Mouse (Mus musculus) hindbrain, postnatal 0 days (tissue): ENCODE measurements around the gene Hipk1. TPM values are rescaled to one million over a fixed set of nuclear protein-coding genes. Genes with fewer than 3 reads are reported as not detected.
A peak's percentile ranks its signal among the peaks of the same experiment; 100 is the strongest.

Experiments
- ATAC-seq: fragments of 200-750 bp; cut with Nextera tagmentation; 2 replicates; pipeline ENCODE4 v1.8.0; 2017; ENCODE audit warnings: mild to moderate bottlenecking, moderate TSS enrichment, moderate library complexity
- DNase-seq: peaks from one replicate; pipeline ENCODE4 v3.0.0-alpha.2; 2015; ENCODE audit warnings: low spot score
- H3K27ac ChIP-seq: fragments of 300-500 bp; sonication (generic); 2 replicates; pipeline ENCODE4 v1.5.1; 2014; ENCODE audit warnings: mild to moderate bottlenecking
- H3K27me3 ChIP-seq: fragments of 300-500 bp; sonication (generic); 2 replicates; pipeline ENCODE4 v1.6.1; 2014; ENCODE audit warnings: low read length, mixed read lengths; ENCODE audit not compliant: insufficient read depth
- H3K36me3 ChIP-seq: fragments of 300-500 bp; sonication (generic); 2 replicates; pipeline ENCODE4 v1.6.1; 2014; ENCODE audit warnings: low read length, mixed read lengths; ENCODE audit not compliant: insufficient read depth
- H3K4me1 ChIP-seq: fragments of 300-500 bp; sonication (generic); 2 replicates; pipeline ENCODE4 v1.6.1; 2014; ENCODE audit warnings: antibody characterized with exemption, low read length, mixed read lengths; ENCODE audit not compliant: insufficient read depth
- H3K4me2 ChIP-seq: fragments of 300-500 bp; sonication (generic); 2 replicates; pipeline ENCODE4 v1.6.1; 2014; ENCODE audit warnings: low read depth, mild to moderate bottlenecking, low read length, moderate library complexity, mixed read lengths
- H3K4me3 ChIP-seq: fragments of 300-500 bp; sonication (generic); 2 replicates; pipeline ENCODE4 v1.5.1; 2014; ENCODE audit warnings: low read length
- H3K9ac ChIP-seq: fragments of 300-500 bp; sonication (generic); replicated peaks from 2 replicates; pipeline ENCODE4 v1.6.1; 2014; ENCODE audit warnings: mild to moderate bottlenecking, low read length, moderate library complexity, mixed read lengths
- H3K9me3 ChIP-seq: fragments of 300-500 bp; sonication (generic); 2 replicates; pipeline ENCODE4 v1.6.1; 2016; ENCODE audit warnings: low read length, mixed read lengths
- CTCF ChIP-seq: IDR thresholded peaks from 2 replicates; pipeline ENCODE4 v1.5.1; 2016; ENCODE audit warnings: antibody characterized with exemption, control low read depth, low read depth
- WGBS: fragments of 180-500 bp; shearing (Covaris S2); extraction: QIAGEN DNeasy Blood & Tissue Kit; methylation state at CpG from one replicate; pipeline ENCODE4 v1.1.7; 2014; 5-methylcytosine and 5-hydroxymethylcytosine counted together
- polyA plus RNA-seq: library from polyadenylated mRNA; unstranded; fragments of >200 nt; fragmentation: Nextera tagmentation; extraction: Ambion mirVana; gene quantifications from 2 replicates; pipeline ENCODE4 v1.2.1, GENCODE M21; 2015
- total RNA-seq: library from RNA; depleted of rRNA; stranded (reverse); fragments of >200 nt; gene quantifications from 2 replicates; pipeline ENCODE4 v1.2.3, GENCODE M21; 2014

Gene Hipk1
- total and polyA plus RNA-seq, 2 experiments from 2014 or later: 8.1 to 59.3 TPM

- WGBS: 76% methylated on average over 3 of the region's 3 CpGs
Observed at GRCm38 (mm10) chr3:103773508-103773907, 17.9 kb downstream of the Hipk1 start.

GRCm38 (mm10) chr3:103772846-103773245 lies 18.5 kb downstream of the Hipk1 start:
- TF ChIP-seq CTCF: no peak
- no peak for ATAC-seq

More at GRCm38 (mm10) chr3:103773508-103773907, 17.9 kb downstream of the Hipk1 start:
- Histone ChIP-seq H3K4me2 (no peak overlapping the region), H3K36me3 (peaks cover 3% of the 10 kb centered on the region; the same call in 1 of the 2 replicates), H3K27me3 (no peaks in the 10 kb centered on the region), H3K4me3 (no peak overlapping the region), H3K9ac (no peak overlapping the region), H3K27ac (0 out of 2 replicates have a peak overlapping the region, but pooled peaks have one; percentile 37), H3K9me3 (no peaks in the 10 kb centered on the region), H3K4me1 (0 out of 2 replicates have a peak, but pooled peaks cover 4% of the 10 kb centered on the region)
- no peak for TF ChIP-seq CTCF
- ATAC-seq: no peak
- no peak for DNase-seq

GRCm38 (mm10) chr3:103771531-103772130 lies 19.7 kb downstream of the Hipk1 start:
- 49% methylated on average over 9 of the region's 9 CpGs for WGBS
- Histone ChIP-seq H3K9me3 (no peaks in the 10 kb centered on the region), H3K27me3 (no peaks in the 10 kb centered on the region), H3K9ac (no peak overlapping the region), H3K27ac (peak overlapping the region; percentile 54; the same call in 1 of the 2 replicates), H3K4me1 (0 out of 2 replicates have a peak, but pooled peaks cover 4% of the 10 kb centered on the region), H3K4me3 (no peak overlapping the region), H3K36me3 (peaks cover 6% of the 10 kb centered on the region; the same call in 1 of the 2 replicates), H3K4me2 (no peak overlapping the region)
- peak; percentile 47; the same call in 1 of the 2 replicates for ATAC-seq
- peak; percentile 59 for DNase-seq
- no peak for TF ChIP-seq CTCF

More at GRCm38 (mm10) chr3:103772846-103773245, 18.5 kb downstream of the Hipk1 start:
- WGBS: 66% methylated on average over 4 of the region's 4 CpGs
- Histone ChIP-seq H3K27ac (no peak overlapping the region), H3K9ac (no peak overlapping the region), H3K4me1 (0 out of 2 replicates have a peak, but pooled peaks cover 4% of the 10 kb centered on the region), H3K36me3 (peaks cover 3% of the 10 kb centered on the region; the same call in 1 of the 2 replicates), H3K4me3 (no peak overlapping the region), H3K27me3 (no peaks in the 10 kb centered on the region), H3K9me3 (no peaks in the 10 kb centered on the region), H3K4me2 (no peak overlapping the region)
- no peak for DNase-seq

- H3K9me3 ChIP-seq: no peaks in the 10 kb centered on the region
- DNase-seq (no peak), ATAC-seq (no peak)
- 67% methylated on average over 3 of the region's 3 CpGs for WGBS
- H3K27ac ChIP-seq: no peak overlapping the region
- no peak overlapping the region for H3K4me2 ChIP-seq
- no peak overlapping the region for H3K4me3 ChIP-seq
- no peak overlapping the region for H3K9ac ChIP-seq
- TF ChIP-seq CTCF: no peak
- no peaks in the 10 kb centered on the region for H3K27me3 ChIP-seq
- H3K36me3 ChIP-seq: peaks cover 17% of the 10 kb centered on the region
- 0 out of 2 replicates have a peak, but pooled peaks cover 2% of the 10 kb centered on the region for H3K4me1 ChIP-seq
Observed at GRCm38 (mm10) chr3:103766789-103767188, 24.6 kb downstream of the Hipk1 start.

- H3K4me2 ChIP-seq: no peak overlapping the region
- H3K9ac ChIP-seq: no peak overlapping the region
- peaks cover 37% of the 10 kb centered on the region for H3K36me3 ChIP-seq
- H3K4me1 ChIP-seq: no peaks in the 10 kb centered on the region
- no peak overlapping the region for H3K27ac ChIP-seq
- 89% methylated on average over 5 of the region's 5 CpGs for WGBS
- DNase-seq (no peak), ATAC-seq (no peak)
- no peak for TF ChIP-seq CTCF
- H3K27me3 ChIP-seq: no peaks in the 10 kb centered on the region
- no peak overlapping the region for H3K4me3 ChIP-seq
- no peaks in the 10 kb centered on the region for H3K9me3 ChIP-seq
Observed at GRCm38 (mm10) chr3:103759261-103759970, 31.9 kb downstream of the Hipk1 start.

- no peak for TF ChIP-seq CTCF
- Histone ChIP-seq H3K4me1 (no peaks in the 10 kb centered on the region), H3K9ac (no peak overlapping the region), H3K4me2 (no peak overlapping the region), H3K4me3 (no peak overlapping the region), H3K9me3 (no peaks in the 10 kb centered on the region), H3K27ac (no peak overlapping the region), H3K36me3 (peaks cover 42% of the 10 kb centered on the region), H3K27me3 (no peaks in the 10 kb centered on the region)
- WGBS: 81% methylated on average over 7 of the region's 7 CpGs
- ATAC-seq (no peak), DNase-seq (no peak)
Observed at GRCm38 (mm10) chr3:103758456-103758855, 32.9 kb downstream of the Hipk1 start.

GRCm38 (mm10) chr3:103756920-103757319 lies 34.4 kb downstream of the Hipk1 start:
- Histone ChIP-seq H3K36me3 (peaks cover 42% of the 10 kb centered on the region), H3K4me3 (no peak overlapping the region), H3K9me3 (no peaks in the 10 kb centered on the region), H3K9ac (no peak overlapping the region), H3K27ac (no peak overlapping the region), H3K27me3 (no peaks in the 10 kb centered on the region), H3K4me2 (no peak overlapping the region), H3K4me1 (no peaks in the 10 kb centered on the region)
- no peak for TF ChIP-seq CTCF
- ATAC-seq (no peak), DNase-seq (no peak)
- WGBS: 96% methylated on average over 2 of the region's 2 CpGs
